Mouse (Mus musculus) CD4-positive naive resting alpha-beta T cell, adult 57 days (primary cell): Measurements from ENCODE around the gene Rragb. TPM values are rescaled to one million over a fixed set of nuclear protein-coding genes. Genes with fewer than 3 reads are reported as not detected.

ENCODE experiments used
- total RNA-seq: library from RNA; stranded (reverse); gene quantifications from one replicate; pipeline ENCODE4 v1.2.4, GENCODE M21; 2023

The Rragb gene
- total RNA-seq = 10.5 TPM

GRCm38 (mm10) chrX:153139734-153140515, at the start of gene Rragb:
Gene Rragb, plus strand, starts transcription at chrX:153139981.

DNA sequence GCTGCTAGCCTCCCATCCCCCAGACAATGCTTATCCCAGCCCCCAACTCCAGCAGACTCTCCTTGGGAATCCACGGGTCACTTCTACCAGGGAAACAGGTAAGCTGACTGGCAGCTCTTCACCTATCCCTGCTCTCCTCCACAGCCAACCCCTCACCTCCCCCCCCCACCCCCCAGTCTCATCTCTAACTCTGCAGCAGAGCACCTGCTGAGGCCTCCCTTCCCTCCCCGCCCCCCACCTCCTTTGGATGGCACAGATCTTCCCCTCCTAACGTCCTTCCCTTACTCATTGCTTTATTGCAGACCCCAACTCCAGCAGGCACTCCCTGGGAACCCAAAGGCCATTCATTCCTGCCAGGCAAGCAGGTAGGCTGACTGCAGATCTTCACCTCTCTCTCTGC, 21.3 kb upstream of the Rragb start, which contains the start of gene Foxr2:
Gene Foxr2, plus strand, starts transcription at position 301 of the 400 bp plus-strand sequence.

Other genes starting within 250 kb of the Rragb start
- gene Usp51, start 133.5 kb upstream of the Rragb start, total RNA-seq = not detected
- gene Mageh1, start 102.4 kb upstream of the Rragb start, total RNA-seq = not detected
- not detected for gene Foxr2, start 21.2 kb upstream of the Rragb start, total RNA-seq
- 3.0 TPM for gene Klf8, start 97.5 kb downstream of the Rragb start, total RNA-seq